Mouse (Mus musculus): ENCODE measurements around the gene Tm6sf2. TPM values are rescaled to one million over a fixed set of nuclear protein-coding genes. Genes with fewer than 3 reads are reported as not detected.

Tm6sf2 gene
- not detected for total RNA-seq (2023)

DNA sequence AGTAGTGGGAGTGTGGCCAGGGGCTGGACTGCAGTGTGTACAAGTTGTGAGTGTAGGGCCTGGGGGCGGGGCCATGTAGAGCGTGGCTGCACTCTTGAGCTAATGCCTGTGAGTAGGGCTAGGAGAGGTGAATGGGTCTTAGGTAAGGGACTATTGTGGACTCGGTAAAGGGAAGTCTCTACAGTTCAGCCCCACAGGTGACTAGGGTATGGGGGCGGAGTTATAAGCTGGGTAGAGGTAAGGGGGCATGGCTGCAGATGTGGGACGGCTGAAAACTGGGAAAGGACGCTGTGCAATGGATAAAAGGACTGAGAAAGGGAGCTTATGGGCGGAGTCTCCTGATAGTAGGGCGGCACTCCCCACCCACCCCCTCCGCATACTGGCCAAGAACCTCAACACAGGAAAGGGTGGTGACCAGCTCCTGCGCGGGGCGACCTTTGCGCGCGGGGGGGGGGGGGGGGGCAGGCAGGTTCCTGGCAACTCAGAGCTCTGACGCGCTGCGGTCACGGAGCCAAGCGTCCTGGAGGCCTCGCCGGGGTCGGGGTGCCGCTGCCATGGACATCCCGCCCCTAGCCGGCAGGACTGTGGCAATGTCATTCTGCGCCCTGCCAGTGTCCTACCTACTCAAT, at the start of gene Tm6sf2:
Tm6sf2 (plus strand) TSS at position 484 of the 629 bp plus-strand sequence.

GRCm38 (mm10) chr8:70042583-70043455, 29.9 kb upstream of the Tm6sf2 start, which contains the start of the genes Mau2 and Sugp1:
TSS of gene Mau2 (minus strand) at chr8:70042734.
TSS of gene Sugp1 (plus strand) at chr8:70042813.

DNA sequence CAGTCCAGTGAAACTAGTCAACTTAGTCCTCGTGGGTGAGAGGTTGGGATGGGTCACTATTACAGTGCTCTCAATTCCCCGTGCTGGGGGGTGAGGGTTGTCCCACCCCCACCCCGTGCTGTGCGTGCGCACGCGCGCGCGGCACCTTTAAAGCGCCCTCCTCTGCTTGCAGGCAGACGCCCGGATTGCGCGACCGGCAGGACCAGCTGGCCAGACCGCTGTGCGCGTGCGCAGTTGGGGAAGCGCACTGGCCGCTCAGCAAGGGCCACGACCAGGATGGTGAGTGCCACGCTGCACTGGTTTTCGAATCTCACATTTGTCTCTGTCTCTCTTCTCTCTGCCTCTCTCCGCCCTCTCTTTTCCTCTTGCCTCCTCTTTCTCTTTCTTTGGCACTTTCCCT, 10.6 kb downstream of the Tm6sf2 start, which contains the start of gene Hapln4:
Hapln4 (plus strand) TSS at position 173 of the 400 bp plus-strand sequence.

DNA sequence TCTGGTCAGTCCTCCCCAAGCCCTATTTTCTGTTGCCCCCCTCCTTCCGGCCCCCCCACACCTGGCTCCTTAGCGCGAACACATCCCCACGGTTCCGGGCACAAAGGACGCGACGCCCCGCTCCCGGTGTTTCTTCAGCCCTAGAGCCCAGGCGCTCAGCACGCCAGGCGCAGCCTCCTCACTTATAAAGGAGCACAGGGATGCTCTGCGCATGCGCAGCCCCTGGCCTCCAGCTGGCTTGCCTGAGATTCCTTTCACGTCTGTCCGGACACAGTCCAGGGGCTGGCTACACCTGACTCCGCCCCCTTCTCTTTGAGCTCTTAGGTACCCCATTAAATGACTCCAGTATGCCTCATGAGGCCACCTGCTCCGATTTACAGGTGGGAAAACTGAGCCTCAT, 47.9 kb downstream of the Tm6sf2 start, which contains the start of gene Ncan:
Ncan (minus strand) TSS at position 207 of the 400 bp plus-strand sequence.

Other genes starting within 250 kb of the Tm6sf2 start
- 3.2 TPM for gene Pbx4, start 240.4 kb upstream of the Tm6sf2 start, total RNA-seq (2023)
- gene Cilp2, start 185.2 kb upstream of the Tm6sf2 start, total RNA-seq (2023): not detected
- gene Tssk6, start 170.7 kb upstream of the Tm6sf2 start, total RNA-seq (2023): 0.89 TPM
- gene Ndufa13, start 170.4 kb upstream of the Tm6sf2 start, total RNA-seq (2023): 52.0 TPM
- gene Yjefn3, start 170.2 kb upstream of the Tm6sf2 start, total RNA-seq (2023): 2.8 TPM
- 90.5 TPM for gene Gatad2a, start 76.5 kb upstream of the Tm6sf2 start, total RNA-seq (2023)
- gene Mau2, start 30.2 kb upstream of the Tm6sf2 start, total RNA-seq (2023): 137 TPM
- gene Sugp1, start 30.1 kb upstream of the Tm6sf2 start, total RNA-seq (2023): 50.6 TPM
- gene Hapln4, start 10.5 kb downstream of the Tm6sf2 start, total RNA-seq (2023): not detected
- not detected for gene Ncan, start 47.9 kb downstream of the Tm6sf2 start, total RNA-seq (2023)
- 33.8 TPM for gene Nr2c2ap, start 58.4 kb downstream of the Tm6sf2 start, total RNA-seq (2023)
- gene Rfxank, start 66.2 kb downstream of the Tm6sf2 start, total RNA-seq (2023): 30.7 TPM
- 52.4 TPM for gene Borcs8, start 66.6 kb downstream of the Tm6sf2 start, total RNA-seq (2023)
- 5.2 TPM for gene Mef2b, start 66.8 kb downstream of the Tm6sf2 start, total RNA-seq (2023)
- 55.5 TPM for gene Tmem161a, start 99.4 kb downstream of the Tm6sf2 start, total RNA-seq (2023)
- gene Slc25a42, start 139.4 kb downstream of the Tm6sf2 start, total RNA-seq (2023): 11.7 TPM
- gene Sugp2, start 161.3 kb downstream of the Tm6sf2 start, total RNA-seq (2023): 65.2 TPM
- 12.2 TPM for gene Armc6, start 161.5 kb downstream of the Tm6sf2 start, total RNA-seq (2023)
- gene Homer3, start 209.9 kb downstream of the Tm6sf2 start, total RNA-seq (2023): 6.7 TPM
- 85.5 TPM for gene Ddx49, start 229.6 kb downstream of the Tm6sf2 start, total RNA-seq (2023)
- gene Cope, start 229.6 kb downstream of the Tm6sf2 start, total RNA-seq (2023): 98.9 TPM
- not detected for gene Cers1, start 242.9 kb downstream of the Tm6sf2 start, total RNA-seq (2023)